Mouse (Mus musculus) thymus, adult 2 months (tissue): ENCODE results near the gene Mafg. TPM values are rescaled to one million over a fixed set of nuclear protein-coding genes. Genes with fewer than 3 reads are reported as not detected.
A peak's percentile ranks its signal among the peaks of the same experiment; 100 is the strongest.

Source experiments
- DNase-seq: peaks from one replicate; pipeline ENCODE4 v3.0.0; 2021
- H3K27ac ChIP-seq: fragments of 200-500 bp; 2 replicates; pipeline ENCODE4 v1.5.1; 2012; ENCODE audit warnings: low read length, control low read depth; ENCODE audit not compliant: control insufficient read depth, insufficient read depth
- H3K27me3 ChIP-seq: fragments of 200-500 bp; 2 replicates; pipeline ENCODE4 v1.6.1; 2012; ENCODE audit warnings: mild to moderate bottlenecking, low read length, moderate library complexity, mixed read lengths; ENCODE audit not compliant: control insufficient read depth, insufficient read depth
- H3K36me3 ChIP-seq: fragments of 200-500 bp; 2 replicates; pipeline ENCODE4 v1.6.1; 2012; ENCODE audit warnings: mild to moderate bottlenecking, low read length, moderate library complexity; ENCODE audit not compliant: control insufficient read depth, insufficient read depth
- H3K4me1 ChIP-seq: fragments of 200-500 bp; replicated peaks from 2 replicates; pipeline ENCODE4 v1.6.1; 2012; ENCODE audit warnings: low read length; ENCODE audit not compliant: control insufficient read depth, insufficient read depth
- H3K4me3 ChIP-seq: fragments of 200-500 bp; 2 replicates; pipeline ENCODE4 v1.5.1; 2012; ENCODE audit warnings: mild to moderate bottlenecking, low read length, control low read depth, moderate library complexity; ENCODE audit not compliant: control insufficient read depth, insufficient read depth
- CTCF ChIP-seq: fragments of 200-500 bp; IDR thresholded peaks from 2 replicates; pipeline ENCODE4 v1.5.1; 2012; ENCODE audit warnings: mild to moderate bottlenecking, control low read depth, low read length, moderate library complexity, borderline replicate concordance; ENCODE audit not compliant: control insufficient read depth, poor library complexity, insufficient read depth; ENCODE audit errors: extremely low read depth
- POLR2A ChIP-seq: fragments of 200-500 bp; IDR thresholded peaks from 2 replicates; pipeline ENCODE4 v1.6.1; 2012; ENCODE audit warnings: mild to moderate bottlenecking, low read length, control low read depth, moderate library complexity; ENCODE audit not compliant: control insufficient read depth, poor library complexity, insufficient read depth; ENCODE audit errors: extremely low read depth
- WGBS: fragments of 180-500 bp; shearing (Covaris S2); methylation state at CpG from one replicate; pipeline ENCODE4 v1.1.7; 2018; 5-methylcytosine and 5-hydroxymethylcytosine counted together
- polyA plus RNA-seq: library from polyadenylated mRNA; depleted of rRNA; stranded (reverse); fragments of >200 nt; gene quantifications from 2 replicates; pipeline ENCODE4 v1.2.3, GENCODE M21; 2012

The Mafg gene
- polyA plus RNA-seq, 1 experiment, result 35.5 TPM

- TF ChIP-seq POLR2A (no peak), CTCF (no peak)
- no peak overlapping the region for H3K4me3 ChIP-seq
- no peak for DNase-seq
- H3K27me3 ChIP-seq, result no peaks in the 10 kb centered on the region
- WGBS, result 95% methylated on average over 9 of the region's 9 CpGs
- 0 out of 2 replicates have a peak, but pooled peaks cover 4% of the 10 kb centered on the region for H3K36me3 ChIP-seq
- H3K27ac ChIP-seq, result no peak overlapping the region
- H3K4me1 ChIP-seq, result no peaks in the 10 kb centered on the region
Observed at GRCm38 (mm10) chr11:120610477-120611046, 22.8 kb downstream of the Mafg start.

- Histone ChIP-seq H3K4me1 (no peaks in the 10 kb centered on the region), H3K27ac (no peak overlapping the region), H3K27me3 (no peaks in the 10 kb centered on the region), H3K4me3 (no peak overlapping the region), H3K36me3 (peaks cover 5% of the 10 kb centered on the region; the same call in 1 of the 2 replicates)
- no peak for DNase-seq
- WGBS, result 86% methylated on average over 8 of the region's 8 CpGs
- TF ChIP-seq POLR2A, result no peak
- no peak for TF ChIP-seq CTCF
Observed at GRCm38 (mm10) chr11:120609250-120609649, 24.1 kb downstream of the Mafg start.

GRCm38 (mm10) chr11:120608241-120609034 is 25.0 kb downstream of the Mafg start, which contains the start of gene Npb:
Gene Npb, plus strand, starts transcription at chr11:120608477.
- WGBS, result 54% methylated on average over 45 of the region's 45 CpGs
- Histone ChIP-seq H3K27me3 (no peaks in the 10 kb centered on the region), H3K27ac (no peak within 1 kb of the TSS), H3K4me1 (no peaks in the 10 kb centered on the region), H3K36me3 (peaks cover 14% of the 10 kb centered on the region), H3K4me3 (no peak within 1 kb of the TSS)
- TF ChIP-seq CTCF, result 0 out of 2 replicates have a peak, but pooled peaks have one; percentile 18
- TF ChIP-seq POLR2A, result no peak
- DNase-seq, result no peak

- Histone ChIP-seq H3K4me3 (no peak overlapping the region), H3K27me3 (no peaks in the 10 kb centered on the region), H3K27ac (no peak overlapping the region), H3K4me1 (no peaks in the 10 kb centered on the region), H3K36me3 (peaks cover 15% of the 10 kb centered on the region)
- TF ChIP-seq POLR2A (no peak), CTCF (no peak)
- DNase-seq, result no peak
- WGBS, result 94% methylated on average over 4 of the region's 4 CpGs
Observed at GRCm38 (mm10) chr11:120606764-120607163, 26.6 kb downstream of the Mafg start.

GRCm38 (mm10) chr11:120605667-120606066 is 27.7 kb downstream of the Mafg start:
- TF ChIP-seq POLR2A (no peak), CTCF (no peak)
- DNase-seq, result no peak
- no peaks in the 10 kb centered on the region for H3K27me3 ChIP-seq
- H3K4me1 ChIP-seq, result peaks cover 2% of the 10 kb centered on the region; the same call in 1 of the 2 replicates
- no peak overlapping the region for H3K27ac ChIP-seq
- WGBS, result 96% methylated on average over 7 of the region's 7 CpGs
- H3K4me3 ChIP-seq, result no peak overlapping the region
- peaks cover 15% of the 10 kb centered on the region for H3K36me3 ChIP-seq

GRCm38 (mm10) chr11:120603545-120603944 is 29.9 kb downstream of the Mafg start:
- DNase-seq, result no peak
- no peaks in the 10 kb centered on the region for H3K27me3 ChIP-seq
- no peak for TF ChIP-seq CTCF
- TF ChIP-seq POLR2A, result no peak
- H3K36me3 ChIP-seq, result peaks cover 12% of the 10 kb centered on the region
- H3K4me3 ChIP-seq, result no peak overlapping the region
- peaks cover 16% of the 10 kb centered on the region for H3K4me1 ChIP-seq
- no peak overlapping the region for H3K27ac ChIP-seq
- 90% methylated on average over 2 of the region's 2 CpGs for WGBS

GRCm38 (mm10) chr11:120600716-120601115 is 32.7 kb downstream of the Mafg start:
- Histone ChIP-seq H3K4me1 (peaks cover 27% of the 10 kb centered on the region), H3K27ac (no peak overlapping the region), H3K4me3 (no peak overlapping the region), H3K27me3 (no peaks in the 10 kb centered on the region), H3K36me3 (peaks cover 13% of the 10 kb centered on the region)
- 10% methylated on average over 3 of the region's 3 CpGs for WGBS
- TF ChIP-seq CTCF, result no peak
- no peak for TF ChIP-seq POLR2A
- DNase-seq, result peak; percentile 28
